Mouse (Mus musculus) kidney, embryonic 16.5 days (tissue): Measurements from ENCODE around the gene Tet3. TPM values are rescaled to one million over a fixed set of nuclear protein-coding genes. Genes with fewer than 3 reads are reported as not detected.

Experiments
- ATAC-seq: fragments of 200-750 bp; cut with Nextera tagmentation; 2 replicates; pipeline ENCODE4 v1.8.0; 2017; ENCODE audit warnings: moderate TSS enrichment; ENCODE audit not compliant: low FRiP score, low TSS enrichment
- H3K27ac ChIP-seq: fragments of 300-500 bp; sonication (generic); 2 replicates; pipeline ENCODE4 v1.5.1; 2014; ENCODE audit warnings: low read length
- H3K27me3 ChIP-seq: fragments of 300-500 bp; sonication (generic); 2 replicates; pipeline ENCODE4 v1.6.1; 2014; ENCODE audit warnings: low read length, control low read depth, mixed read lengths; ENCODE audit not compliant: insufficient read depth
- H3K36me3 ChIP-seq: fragments of 300-500 bp; sonication (generic); 2 replicates; pipeline ENCODE4 v1.6.1; 2014; ENCODE audit warnings: low read length, control low read depth, mixed read lengths; ENCODE audit not compliant: insufficient read depth
- H3K4me1 ChIP-seq: fragments of 300-500 bp; sonication (generic); 2 replicates; pipeline ENCODE4 v1.6.1; 2014; ENCODE audit warnings: low read length, control low read depth, mixed read lengths; ENCODE audit not compliant: insufficient read depth
- H3K4me2 ChIP-seq: fragments of 300-500 bp; sonication (generic); replicated peaks from 2 replicates; pipeline ENCODE4 v1.6.1; 2014; ENCODE audit warnings: low read depth, low read length
- H3K4me3 ChIP-seq: fragments of 300-500 bp; sonication (generic); 2 replicates; pipeline ENCODE4 v1.5.1; 2014; ENCODE audit warnings: mild to moderate bottlenecking, low read length
- H3K9ac ChIP-seq: fragments of 300-500 bp; sonication (generic); replicated peaks from 2 replicates; pipeline ENCODE4 v1.6.1; 2014; ENCODE audit warnings: low read length
- H3K9me3 ChIP-seq: fragments of 300-500 bp; sonication (generic); 2 replicates; pipeline ENCODE4 v1.6.1; 2016; ENCODE audit warnings: low read length, control low read depth
- WGBS: fragments of 180-500 bp; shearing (Covaris S2); extraction: QIAGEN DNeasy Blood & Tissue Kit; methylation state at CpG from one replicate; pipeline ENCODE4 v1.1.7; 2014; 5-methylcytosine and 5-hydroxymethylcytosine counted together
- polyA plus RNA-seq: library from polyadenylated mRNA; unstranded; fragments of >200 nt; fragmentation: Nextera tagmentation; extraction: Ambion mirVana; gene quantifications from 2 replicates; pipeline ENCODE4 v1.2.1, GENCODE M21; 2015

Tet3 gene
- polyA plus RNA-seq, 1 experiment from 2014 or later = 48.9 TPM

GRCm38 (mm10) chr6:83496753-83497710, 38.1 kb upstream of the Tet3 start:
- peaks cover 18% of the 10 kb centered on the region for H3K36me3 ChIP-seq
- no peak for ATAC-seq
- no peak overlapping the region for H3K4me2 ChIP-seq
- WGBS = 83% methylated on average over 22 of the region's 22 CpGs
- no peak overlapping the region for H3K9ac ChIP-seq
- no peak overlapping the region for H3K27ac ChIP-seq
- H3K9me3 ChIP-seq = no peaks in the 10 kb centered on the region
- no peak overlapping the region for H3K4me3 ChIP-seq
- peaks cover 5% of the 10 kb centered on the region for H3K4me1 ChIP-seq
- H3K27me3 ChIP-seq = no peaks in the 10 kb centered on the region

- H3K27me3 ChIP-seq = no peaks in the 10 kb centered on the region
Observed at GRCm38 (mm10) chr6:83496009-83496752, 37.3 kb upstream of the Tet3 start.

DNA sequence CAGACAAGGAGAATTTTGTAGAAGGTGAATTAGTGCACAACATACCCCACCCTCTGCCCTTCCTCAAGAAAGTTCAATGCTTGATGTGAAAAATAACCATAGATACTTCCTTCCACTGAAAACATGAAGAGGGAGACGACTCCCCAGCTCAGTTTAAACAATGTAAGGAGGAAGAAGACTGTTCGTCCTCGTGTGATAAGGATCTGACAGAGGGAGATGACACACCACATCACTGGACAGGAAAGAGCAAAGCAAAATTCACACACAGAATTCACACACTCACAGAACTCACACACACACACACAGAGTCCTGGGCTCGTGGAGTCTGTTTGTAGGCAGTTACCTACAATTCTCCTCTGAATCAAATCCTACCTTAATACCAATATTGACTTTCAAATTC, 31.7 kb upstream of the Tet3 start:
- H3K4me1 ChIP-seq = no peaks in the 10 kb centered on the region
- no peaks in the 10 kb centered on the region for H3K9me3 ChIP-seq
- peaks cover 37% of the 10 kb centered on the region for H3K36me3 ChIP-seq
- H3K9ac ChIP-seq = no peak overlapping the region
- H3K27me3 ChIP-seq = no peaks in the 10 kb centered on the region
- no peak overlapping the region for H3K4me2 ChIP-seq
- H3K27ac ChIP-seq = no peak overlapping the region
- WGBS = 66% methylated on average over 4 of the region's 4 CpGs
- no peak overlapping the region for H3K4me3 ChIP-seq
- ATAC-seq = no peak

More at GRCm38 (mm10) chr6:83496009-83496752, 37.3 kb upstream of the Tet3 start:
- Histone ChIP-seq H3K4me1 (no peaks in the 10 kb centered on the region), H3K9ac (no peak overlapping the region), H3K27ac (no peak overlapping the region), H3K4me2 (no peak overlapping the region), H3K36me3 (peaks cover 20% of the 10 kb centered on the region), H3K4me3 (no peak overlapping the region), H3K9me3 (no peaks in the 10 kb centered on the region)
- 0 out of 2 replicates have a peak, but pooled peaks have one; percentile 35 for ATAC-seq
- WGBS = 90% methylated on average over 9 of the region's 9 CpGs

DNA sequence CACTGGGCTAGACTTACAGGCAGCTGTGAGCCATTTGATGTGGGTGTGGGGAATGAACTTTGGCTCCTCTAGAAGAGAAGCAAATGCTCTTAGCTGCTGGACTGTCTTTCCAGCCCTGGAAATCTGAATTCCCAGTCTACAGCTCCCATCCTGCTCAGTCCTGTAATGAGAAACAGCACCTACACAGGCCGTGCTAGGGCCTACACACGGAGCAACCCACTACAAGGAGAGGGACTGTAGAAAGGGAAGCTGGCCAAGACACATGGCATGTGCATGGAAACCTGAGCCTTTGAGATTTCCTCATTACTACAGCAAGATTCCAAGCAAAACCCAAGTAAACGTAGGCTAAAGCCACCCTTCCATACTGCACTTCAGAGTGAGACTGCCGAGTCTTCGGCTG, 29.3 kb upstream of the Tet3 start:
- ATAC-seq = no peak
- H3K36me3 ChIP-seq = peaks cover 42% of the 10 kb centered on the region
- no peaks in the 10 kb centered on the region for H3K27me3 ChIP-seq
- H3K4me2 ChIP-seq = no peak overlapping the region
- H3K4me3 ChIP-seq = no peak overlapping the region
- H3K9ac ChIP-seq = no peak overlapping the region
- WGBS = 88% methylated on average over 5 of the region's 5 CpGs
- no peaks in the 10 kb centered on the region for H3K9me3 ChIP-seq
- H3K27ac ChIP-seq = no peak overlapping the region
- H3K4me1 ChIP-seq = no peaks in the 10 kb centered on the region

GRCm38 (mm10) chr6:83487298-83487697, 28.4 kb upstream of the Tet3 start:
- Histone ChIP-seq H3K4me2 (no peak overlapping the region), H3K27ac (no peak overlapping the region), H3K27me3 (no peaks in the 10 kb centered on the region), H3K9ac (no peak overlapping the region), H3K4me1 (peaks cover 2% of the 10 kb centered on the region; the same call in 1 of the 2 replicates), H3K36me3 (peaks cover 40% of the 10 kb centered on the region), H3K4me3 (no peak overlapping the region), H3K9me3 (no peaks in the 10 kb centered on the region)
- no peak for ATAC-seq
- 94% methylated on average over 4 of the region's 4 CpGs for WGBS

- Histone ChIP-seq H3K9me3 (no peaks in the 10 kb centered on the region), H3K27me3 (no peaks in the 10 kb centered on the region), H3K4me1 (peaks cover 4% of the 10 kb centered on the region; the same call in 1 of the 2 replicates), H3K27ac (no peak overlapping the region), H3K36me3 (peaks cover 42% of the 10 kb centered on the region), H3K4me2 (no peak overlapping the region), H3K4me3 (no peak overlapping the region), H3K9ac (no peak overlapping the region)
- ATAC-seq = no peak
- WGBS = 79% methylated on average over 4 of the region's 4 CpGs
Observed at GRCm38 (mm10) chr6:83485854-83486253, 27.0 kb upstream of the Tet3 start.

DNA sequence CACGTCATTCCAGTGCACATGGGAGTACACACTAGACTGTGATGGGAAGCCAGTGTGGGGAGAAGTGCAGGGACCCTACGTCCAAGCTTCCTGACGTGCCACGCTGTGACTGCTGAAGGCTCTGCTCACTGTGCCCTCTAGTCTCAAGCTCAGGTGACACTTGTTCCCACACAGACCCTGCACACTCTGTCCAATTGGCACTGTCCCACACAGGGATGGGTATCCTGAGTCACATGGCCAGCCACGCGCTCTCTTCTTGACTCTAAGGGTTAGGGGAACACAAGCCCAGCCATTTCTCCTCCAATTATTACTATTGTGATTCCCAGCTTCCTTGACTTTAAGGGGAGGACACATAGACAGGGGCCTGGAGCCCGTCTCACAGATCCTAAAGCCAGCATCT, 24.9 kb upstream of the Tet3 start:
- no peaks in the 10 kb centered on the region for H3K9me3 ChIP-seq
- no peak overlapping the region for H3K4me2 ChIP-seq
- peaks cover 23% of the 10 kb centered on the region for H3K4me1 ChIP-seq
- no peak for ATAC-seq
- H3K27me3 ChIP-seq = no peaks in the 10 kb centered on the region
- H3K9ac ChIP-seq = no peak overlapping the region
- H3K27ac ChIP-seq = no peak overlapping the region
- WGBS = 96% methylated on average over 7 of the region's 7 CpGs
- peaks cover 48% of the 10 kb centered on the region for H3K36me3 ChIP-seq
- H3K4me3 ChIP-seq = no peak overlapping the region

- 30% methylated on average over 10 of the region's 10 CpGs for WGBS
- Histone ChIP-seq H3K4me2 (no peak overlapping the region), H3K4me3 (no peak overlapping the region), H3K27me3 (no peaks in the 10 kb centered on the region), H3K36me3 (peaks cover 41% of the 10 kb centered on the region), H3K9ac (no peak overlapping the region), H3K27ac (peak overlapping the region; percentile 19), H3K9me3 (no peaks in the 10 kb centered on the region), H3K4me1 (peaks cover 27% of the 10 kb centered on the region)
- ATAC-seq = no peak; the same call in 1 of the 2 replicates
Observed at GRCm38 (mm10) chr6:83482418-83483085, 23.7 kb upstream of the Tet3 start.

GRCm38 (mm10) chr6:83480019-83480655, 21.3 kb upstream of the Tet3 start:
- Histone ChIP-seq H3K4me1 (peaks cover 27% of the 10 kb centered on the region), H3K4me3 (no peak overlapping the region), H3K27me3 (no peaks in the 10 kb centered on the region), H3K36me3 (peaks cover 30% of the 10 kb centered on the region), H3K4me2 (no peak overlapping the region), H3K9me3 (no peaks in the 10 kb centered on the region), H3K9ac (no peak overlapping the region), H3K27ac (peak overlapping the region; percentile 74)
- no peak for ATAC-seq
- 78% methylated on average over 6 of the region's 6 CpGs for WGBS
